Mouse (Mus musculus): ENCODE results near the gene St6galnac6. TPM values are rescaled to one million over a fixed set of nuclear protein-coding genes. Genes with fewer than 3 reads are reported as not detected.

The St6galnac6 gene
- polyA plus RNA-seq, 1 experiment: 25.7 TPM

DNA sequence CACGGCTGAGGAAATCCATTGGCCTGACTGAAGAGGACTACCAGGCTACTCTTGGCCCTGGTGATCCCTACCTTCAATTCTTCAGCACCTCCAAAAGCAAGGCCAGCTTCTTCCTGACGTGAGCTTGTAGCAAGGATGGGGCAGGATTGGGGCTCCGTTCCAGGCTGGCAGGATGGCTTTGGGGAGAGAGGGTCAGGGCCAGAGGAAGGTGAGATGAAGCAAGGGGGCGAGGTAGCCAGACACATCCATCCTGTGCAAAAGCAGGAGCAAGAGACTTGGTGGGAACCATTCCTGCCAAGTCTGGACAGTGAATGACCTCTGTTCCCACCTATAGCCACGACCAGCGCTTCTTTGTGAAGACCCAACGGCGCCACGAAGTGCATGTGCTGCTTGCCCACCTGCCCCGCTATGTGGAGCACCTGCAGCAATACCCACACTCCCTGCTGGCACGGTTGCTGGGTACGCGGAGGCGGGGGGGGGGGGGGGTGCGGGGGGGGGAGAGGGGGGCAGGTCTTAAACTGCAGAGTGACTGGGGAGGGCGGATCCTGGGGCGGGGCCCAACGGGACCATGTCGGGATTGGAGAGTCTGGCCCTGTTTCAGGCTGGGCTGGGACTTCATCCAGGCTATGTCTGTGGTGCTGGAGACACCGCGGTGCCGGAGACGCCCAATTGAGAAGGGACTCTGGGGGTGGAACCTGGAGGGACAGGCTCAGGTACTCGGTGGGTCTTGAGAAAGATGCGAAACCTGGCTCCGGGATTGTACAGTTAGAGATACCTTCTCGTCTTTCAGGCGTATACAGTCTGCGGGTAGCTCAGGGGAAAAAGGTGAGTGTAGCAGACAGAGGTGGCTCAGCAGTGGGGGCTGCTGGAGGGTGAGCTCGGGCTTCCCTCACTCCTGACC lies 21.1 kb upstream of the St6galnac6 start:
- TF ChIP-seq CTCF (IDR thresholded peaks at IDR 0.05; ENCODE audit: control insufficient read depth, insufficient read depth, low read length) (no peak), POLR2A (IDR thresholded peaks at IDR 0.05; ENCODE audit: borderline replicate concordance, control insufficient read depth, low read depth, low read length) (no peak)
- no peak overlapping the region for H3K4me3 ChIP-seq (replicated peaks; ENCODE audit: control insufficient read depth, low read depth, low read length)
- WGBS: 51% methylated on average over 26 of the region's 30 CpGs

DNA sequence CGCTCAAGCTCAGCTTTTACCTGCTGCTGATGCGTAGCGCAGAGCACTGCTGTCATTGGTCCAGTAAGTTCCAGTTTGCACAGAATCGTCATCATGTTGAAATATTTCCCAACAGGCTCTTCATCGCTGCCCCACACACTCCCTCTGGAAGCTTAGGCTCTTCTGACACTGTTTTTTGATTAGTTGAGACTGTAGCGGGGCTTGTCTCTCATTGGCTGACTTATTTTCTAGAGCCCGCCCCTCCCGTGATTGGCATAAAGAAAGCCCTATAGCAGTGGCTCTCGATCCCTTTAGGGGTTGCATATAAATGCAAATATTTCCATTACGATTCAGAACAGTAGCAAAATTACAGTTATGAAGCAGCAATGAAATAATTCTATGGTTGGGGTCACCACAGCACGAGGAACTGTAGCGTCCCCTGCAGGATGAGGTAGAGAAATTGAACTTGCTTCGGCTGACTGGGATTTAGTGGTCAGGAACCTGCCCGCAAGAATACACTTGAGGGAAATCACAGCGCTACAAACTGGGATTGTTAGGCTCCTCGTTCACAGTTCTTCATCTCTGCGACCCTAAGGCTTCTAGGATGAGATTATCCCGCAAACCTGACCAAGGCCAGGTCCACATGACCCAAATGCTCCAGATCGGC lies 17.9 kb upstream of the St6galnac6 start:
- no peaks in the 10 kb centered on the region; the same call in 1 of the 2 replicates for H3K4me1 ChIP-seq (ENCODE audit: control insufficient read depth, insufficient read depth, low read length)
- no peak overlapping the region for H3K27ac ChIP-seq (ENCODE audit: control insufficient read depth, insufficient read depth, low read depth, low read length, poor library complexity)
- WGBS: 50% methylated on average over 19 of the region's 19 CpGs
- TF ChIP-seq POLR2A (IDR thresholded peaks at IDR 0.05; ENCODE audit: borderline replicate concordance, control insufficient read depth, low read depth, low read length): no peak
- no peak for TF ChIP-seq CTCF (IDR thresholded peaks at IDR 0.05; ENCODE audit: control insufficient read depth, insufficient read depth, low read length)
- no peak overlapping the region for H3K4me3 ChIP-seq (replicated peaks; ENCODE audit: control insufficient read depth, low read depth, low read length)

More for the DNA sequence above, 21.1 kb upstream of the St6galnac6 start:
- no peak overlapping the region for H3K27ac ChIP-seq (ENCODE audit: control insufficient read depth, insufficient read depth, low read depth, low read length, poor library complexity)
- no peaks in the 10 kb centered on the region; the same call in 1 of the 2 replicates for H3K4me1 ChIP-seq (ENCODE audit: control insufficient read depth, insufficient read depth, low read length)

DNA sequence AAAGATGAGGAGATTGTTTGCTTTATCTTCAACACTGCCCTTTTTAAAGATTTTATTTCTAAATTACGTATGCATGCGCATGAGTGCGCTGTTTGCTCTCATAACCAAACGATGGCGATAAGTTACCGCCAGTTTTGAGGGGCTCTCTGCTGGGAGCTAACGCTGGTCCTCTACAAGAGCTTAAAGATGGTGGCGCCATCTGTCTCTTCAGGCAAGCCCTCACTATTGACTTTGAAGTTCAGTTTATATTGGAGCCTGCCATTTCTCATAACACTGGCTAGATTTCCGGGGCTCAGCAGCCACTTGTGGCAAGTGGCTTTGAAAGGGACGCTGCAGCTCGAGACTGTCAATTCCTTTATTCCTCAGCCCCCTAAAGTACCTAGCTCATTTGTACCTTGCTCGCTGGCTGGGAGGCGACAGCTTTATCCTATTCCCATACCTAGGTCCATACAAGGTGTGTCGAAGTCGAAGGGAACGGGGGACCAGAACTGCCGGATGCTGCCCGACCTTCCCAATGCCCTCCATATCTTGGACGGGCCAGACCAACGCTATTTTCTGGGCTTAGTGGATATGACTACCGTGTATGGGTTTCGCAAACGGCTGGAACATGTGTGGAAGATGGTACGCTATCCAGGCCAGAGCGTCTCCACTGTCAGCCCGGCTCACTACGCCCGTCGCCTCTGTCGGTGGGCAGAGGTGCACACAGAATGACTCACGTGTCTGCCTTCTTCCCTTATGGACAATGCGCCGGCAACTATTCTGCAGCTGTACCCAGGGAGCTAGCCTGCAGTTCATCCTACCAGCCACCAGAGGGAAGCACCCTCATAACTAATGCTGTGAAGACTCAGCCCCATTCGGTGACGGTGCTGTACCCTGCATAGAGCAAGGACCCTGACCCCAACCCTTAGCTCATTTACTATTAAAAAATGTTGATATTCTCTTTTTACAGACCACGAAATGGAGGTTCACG lies 16.4 kb upstream of the St6galnac6 start:
- Histone ChIP-seq H3K4me1 (ENCODE audit: control insufficient read depth, insufficient read depth, low read length) (no peaks in the 10 kb centered on the region; the same call in 1 of the 2 replicates), H3K4me3 (replicated peaks; ENCODE audit: control insufficient read depth, low read depth, low read length) (no peak overlapping the region), H3K27ac (ENCODE audit: control insufficient read depth, insufficient read depth, low read depth, low read length, poor library complexity) (no peak overlapping the region)
- TF ChIP-seq CTCF (IDR thresholded peaks at IDR 0.05; ENCODE audit: control insufficient read depth, insufficient read depth, low read length) (peak; percentile 96), POLR2A (IDR thresholded peaks at IDR 0.05; ENCODE audit: borderline replicate concordance, control insufficient read depth, low read depth, low read length) (peak; percentile 31; the same call in 1 of the 2 replicates)
- 11% methylated on average over 37 of the region's 37 CpGs for WGBS

DNA sequence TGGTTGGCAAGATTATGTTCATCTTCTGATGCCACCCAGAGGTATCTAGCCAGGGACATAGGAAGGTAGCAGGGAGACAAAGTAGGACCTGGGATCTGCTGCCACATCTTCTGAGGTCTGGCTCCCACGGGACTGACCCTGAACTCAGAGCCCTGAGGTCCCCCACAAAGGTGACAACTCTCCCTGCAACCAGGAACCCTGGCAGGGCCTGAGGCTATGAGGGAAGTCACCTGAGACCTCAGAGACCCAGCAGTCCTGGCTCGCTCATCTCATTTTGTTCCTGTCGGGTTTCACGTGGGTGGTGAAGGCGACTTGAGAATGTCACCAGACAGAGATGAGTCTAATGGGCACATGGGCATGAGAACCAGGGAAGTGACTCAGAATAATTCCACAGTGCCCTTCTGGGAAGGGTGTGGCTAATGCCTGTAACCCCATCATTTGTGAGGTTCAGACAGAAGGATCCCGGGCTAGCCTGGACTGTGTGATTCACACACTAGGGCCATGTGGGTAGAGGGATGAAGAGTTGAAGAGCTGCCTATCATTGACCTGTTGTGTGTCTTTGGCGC lies 14.3 kb upstream of the St6galnac6 start:
- WGBS: 83% methylated on average over 7 of the region's 7 CpGs
- Histone ChIP-seq H3K4me3 (replicated peaks; ENCODE audit: control insufficient read depth, low read depth, low read length) (no peak overlapping the region), H3K27ac (ENCODE audit: control insufficient read depth, insufficient read depth, low read depth, low read length, poor library complexity) (no peak overlapping the region), H3K4me1 (ENCODE audit: control insufficient read depth, insufficient read depth, low read length) (no peaks in the 10 kb centered on the region; the same call in 1 of the 2 replicates)
- TF ChIP-seq CTCF (IDR thresholded peaks at IDR 0.05; ENCODE audit: control insufficient read depth, insufficient read depth, low read length) (no peak), POLR2A (IDR thresholded peaks at IDR 0.05; ENCODE audit: borderline replicate concordance, control insufficient read depth, low read depth, low read length) (no peak)

DNA sequence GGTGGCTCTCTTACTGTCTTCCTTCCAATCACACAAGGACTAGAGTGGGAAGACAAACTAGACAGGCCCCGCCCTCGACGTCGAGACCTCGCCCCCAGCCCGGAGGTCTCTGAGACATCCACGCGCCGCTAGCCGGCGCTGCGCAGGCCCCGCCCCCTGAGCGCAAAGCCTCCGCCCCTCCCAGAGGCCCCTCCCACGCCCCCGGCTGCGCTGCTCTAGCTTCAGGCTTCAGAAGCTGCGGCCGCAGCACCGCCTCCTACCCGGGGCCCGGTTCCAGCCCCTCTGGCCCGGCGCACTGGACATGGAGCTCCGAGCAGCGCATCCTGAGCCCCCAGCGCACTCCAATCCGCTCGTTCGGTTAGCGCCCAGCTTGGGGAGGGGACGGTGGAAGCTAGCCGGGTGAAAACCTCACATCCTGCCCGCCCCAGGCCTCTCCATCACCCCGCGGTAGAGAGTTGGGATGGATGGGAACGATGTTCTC lies 12.6 kb upstream of the St6galnac6 start, which contains the start of gene St6galnac4:
TSS of gene St6galnac4 (plus strand) at position 225 of the 481 bp plus-strand sequence.
- Histone ChIP-seq H3K4me1 (ENCODE audit: control insufficient read depth, insufficient read depth, low read length) (no peaks in the 10 kb centered on the region; the same call in 1 of the 2 replicates), H3K27ac (ENCODE audit: control insufficient read depth, insufficient read depth, low read depth, low read length, poor library complexity) (peak within 1 kb of the TSS; percentile 67), H3K4me3 (replicated peaks; ENCODE audit: control insufficient read depth, low read depth, low read length) (peak within 1 kb of the TSS; percentile 92)
- under 1% methylated on average over 38 of the region's 38 CpGs for WGBS
- peak; percentile 19; the same call in 1 of the 2 replicates for TF ChIP-seq CTCF (IDR thresholded peaks at IDR 0.05; ENCODE audit: control insufficient read depth, insufficient read depth, low read length)
- peak; percentile 52; the same call in 1 of the 2 replicates for TF ChIP-seq POLR2A (IDR thresholded peaks at IDR 0.05; ENCODE audit: borderline replicate concordance, control insufficient read depth, low read depth, low read length)

DNA sequence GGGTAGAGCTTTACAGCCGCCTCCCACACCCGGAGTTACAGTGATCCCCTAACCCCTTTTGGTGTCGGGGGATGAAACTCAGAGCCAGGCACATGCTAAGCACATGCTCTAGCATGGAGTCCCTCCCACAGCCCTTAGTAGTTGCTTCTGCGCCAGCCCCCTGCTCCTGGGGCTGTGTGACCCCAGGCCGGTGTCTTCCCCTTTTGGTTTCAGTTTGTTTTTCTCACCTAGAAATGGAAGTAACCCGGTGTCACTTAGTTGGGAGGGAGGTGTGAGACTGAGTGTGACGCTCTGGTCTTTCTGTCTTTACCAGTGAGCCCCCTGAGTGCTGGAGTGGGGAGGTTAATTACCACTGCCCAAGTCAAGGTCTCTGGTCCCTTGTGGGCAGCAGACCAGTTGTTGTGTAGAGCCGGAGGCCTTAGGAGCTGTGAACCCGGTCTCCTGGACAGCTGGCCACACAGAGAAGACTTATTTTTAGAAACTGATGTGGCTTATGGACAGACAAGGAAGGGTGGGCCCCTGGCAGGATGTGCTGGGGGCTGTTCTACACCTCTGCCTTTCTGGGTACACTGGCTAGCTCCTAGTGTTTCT lies 11.7 kb upstream of the St6galnac6 start:
- Histone ChIP-seq H3K4me3 (replicated peaks; ENCODE audit: control insufficient read depth, low read depth, low read length) (peak overlapping the region; percentile 92), H3K4me1 (ENCODE audit: control insufficient read depth, insufficient read depth, low read length) (no peaks in the 10 kb centered on the region; the same call in 1 of the 2 replicates), H3K27ac (ENCODE audit: control insufficient read depth, insufficient read depth, low read depth, low read length, poor library complexity) (peak overlapping the region; percentile 67)
- TF ChIP-seq CTCF (IDR thresholded peaks at IDR 0.05; ENCODE audit: control insufficient read depth, insufficient read depth, low read length) (no peak), POLR2A (IDR thresholded peaks at IDR 0.05; ENCODE audit: borderline replicate concordance, control insufficient read depth, low read depth, low read length) (no peak)
- under 1% methylated on average over 9 of the region's 9 CpGs for WGBS
